Mouse (Mus musculus) adrenal gland, adult (tissue): ENCODE results near the gene Celf2.

Source experiments
- DNase-seq, 2 experiments: peaks; one replicate each; pipeline ENCODE4 v3.0.0; 2022 to 2023; ENCODE audit warnings: low spot score in 1 of 2; ENCODE audit not compliant: inconsistent age in 2 of 2

Celf2 gene

GRCm38 (mm10) chr2:7089069-7089834 lies 420.1 kb downstream of the Celf2 start:
- DNase-seq: peak in 1 of 2 experiments; percentile 53

GRCm38 (mm10) chr2:7088536-7088935 lies 420.8 kb downstream of the Celf2 start:
- DNase-seq: no peak

- DNase-seq: no peak
Measured at GRCm38 (mm10) chr2:7087480-7087879, 421.9 kb downstream of the Celf2 start.

GRCm38 (mm10) chr2:7083489-7084090 lies 425.8 kb downstream of the Celf2 start:
- peak in 1 of 2 experiments; percentile 75 for DNase-seq

DNA sequence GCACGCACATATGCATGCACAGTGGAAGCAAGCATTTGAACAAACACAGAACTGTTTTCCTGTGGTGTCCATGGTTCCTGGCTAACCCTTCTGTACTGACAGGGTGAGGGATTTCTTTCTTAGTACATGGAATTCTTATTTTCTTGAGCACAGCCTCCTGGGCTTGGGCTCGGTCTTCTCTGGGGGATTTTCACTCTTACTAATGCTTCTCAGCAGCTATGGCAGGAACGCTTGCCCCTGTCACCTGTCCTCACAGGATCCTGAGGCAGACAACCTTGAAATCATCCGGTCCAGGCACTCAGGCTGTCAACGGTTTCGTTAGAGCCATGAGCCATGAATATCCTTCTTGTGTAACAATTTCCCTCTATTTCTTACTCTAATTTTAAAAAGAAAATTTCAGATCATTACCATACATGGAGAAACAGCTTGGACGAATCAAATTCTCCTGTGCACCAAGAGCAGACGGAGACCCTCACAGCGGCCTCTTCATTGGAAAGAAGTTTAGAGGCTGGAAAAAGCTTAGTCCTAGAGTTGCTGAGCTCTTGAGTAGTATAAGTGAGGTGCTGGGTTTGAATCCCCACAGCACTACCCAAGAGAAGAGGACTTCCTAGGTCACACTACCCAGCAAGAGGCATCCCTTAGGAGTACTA lies 426.9 kb downstream of the Celf2 start:
- no peak for DNase-seq

DNA sequence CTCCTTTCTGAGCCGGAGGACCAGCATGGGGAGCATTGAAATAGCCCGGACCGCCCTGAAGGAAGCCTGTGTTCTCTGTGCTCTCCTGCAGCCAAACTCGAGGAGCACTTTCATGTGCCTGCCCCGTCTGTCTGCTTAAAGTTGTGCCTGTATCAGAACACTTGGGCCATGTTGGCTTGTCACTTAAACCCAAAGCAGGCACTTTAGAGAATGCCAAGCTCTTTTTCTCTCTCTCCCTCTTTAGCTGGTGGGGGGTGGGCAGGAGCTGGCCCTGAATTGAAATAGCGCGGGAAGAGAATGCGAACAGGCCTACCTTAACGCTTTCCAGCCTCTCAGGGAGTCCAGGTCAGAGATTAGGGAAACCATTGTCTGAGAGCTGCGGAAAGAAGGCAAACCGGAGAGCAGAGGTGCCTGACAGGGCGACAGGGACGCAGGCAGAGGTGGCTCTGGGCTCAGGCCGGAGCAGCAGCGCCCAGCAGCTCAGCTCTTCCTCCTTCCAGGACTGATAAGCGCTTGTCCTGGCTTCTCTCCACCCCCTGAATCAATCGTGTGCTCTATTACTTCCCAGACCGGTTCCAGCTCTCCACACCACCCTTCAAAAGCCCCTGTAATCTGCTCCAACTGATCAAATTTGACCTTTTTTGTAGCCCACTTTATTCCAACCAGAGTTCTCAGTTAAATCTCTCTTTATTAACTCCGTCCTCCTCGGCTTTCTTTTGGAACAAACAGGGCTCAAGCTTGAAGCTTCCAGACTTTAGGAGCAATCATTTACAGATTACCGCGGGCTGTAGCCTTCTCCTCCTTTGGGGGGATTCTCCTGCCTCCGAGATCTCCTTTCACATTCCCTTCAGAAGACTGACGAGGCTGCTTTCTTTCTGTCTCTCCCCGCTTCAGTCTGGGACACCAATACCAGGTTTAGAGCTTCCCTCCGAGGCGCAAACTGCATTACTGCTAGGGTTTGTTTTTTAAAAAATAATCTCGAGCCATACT lies 428.3 kb downstream of the Celf2 start:
- peak; percentile 27 to 71 for DNase-seq

GRCm38 (mm10) chr2:7080086-7080485 lies 429.3 kb downstream of the Celf2 start:
- no peak for DNase-seq

DNA sequence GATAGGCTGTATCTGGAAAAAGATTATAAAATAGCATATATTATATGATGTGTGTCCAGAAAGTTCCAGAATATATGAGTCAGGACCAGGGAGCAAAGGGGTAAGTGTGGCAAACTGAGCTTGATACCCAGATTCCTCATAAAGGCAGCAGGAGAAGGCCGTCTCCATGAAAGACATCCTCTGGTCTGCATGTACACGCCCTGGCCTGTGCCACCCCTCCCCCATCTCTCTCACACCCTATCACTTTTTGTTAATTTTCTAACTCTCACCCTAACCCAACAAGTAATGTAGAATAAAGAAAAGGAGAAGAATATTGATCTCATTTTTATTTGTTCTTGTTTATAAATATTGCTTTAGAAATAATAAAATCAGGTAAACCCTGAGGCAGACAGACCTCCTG lies 430.0 kb downstream of the Celf2 start:
- DNase-seq: no peak

DNA sequence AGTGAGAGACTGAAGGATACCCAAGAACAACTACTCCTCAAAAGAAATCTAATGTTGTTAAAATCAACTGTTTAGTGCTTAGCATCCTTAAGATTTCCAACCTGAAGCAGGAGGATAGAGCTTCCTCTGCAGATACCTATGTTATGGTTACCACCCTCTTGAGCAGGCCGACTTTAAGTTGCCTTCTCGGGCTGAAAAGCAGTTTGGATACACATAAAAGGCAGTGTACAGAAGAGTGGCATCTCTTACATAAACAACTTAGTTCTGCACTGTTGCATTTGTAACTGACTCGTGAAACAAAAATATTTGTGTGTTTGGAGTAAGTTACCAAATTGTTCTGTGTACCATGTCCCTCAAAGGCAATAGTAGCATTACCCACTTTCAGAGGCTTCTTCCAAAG lies 435.6 kb downstream of the Celf2 start:
- no peak for DNase-seq

GRCm38 (mm10) chr2:7072344-7073265 lies 436.8 kb downstream of the Celf2 start:
- DNase-seq: no peak

- no peak for DNase-seq
Measured at GRCm38 (mm10) chr2:7069458-7069857, 439.9 kb downstream of the Celf2 start.

GRCm38 (mm10) chr2:7068281-7068680 lies 441.1 kb downstream of the Celf2 start:
- no peak for DNase-seq

GRCm38 (mm10) chr2:7063574-7064192 lies 445.7 kb downstream of the Celf2 start:
- no peak for DNase-seq

DNA sequence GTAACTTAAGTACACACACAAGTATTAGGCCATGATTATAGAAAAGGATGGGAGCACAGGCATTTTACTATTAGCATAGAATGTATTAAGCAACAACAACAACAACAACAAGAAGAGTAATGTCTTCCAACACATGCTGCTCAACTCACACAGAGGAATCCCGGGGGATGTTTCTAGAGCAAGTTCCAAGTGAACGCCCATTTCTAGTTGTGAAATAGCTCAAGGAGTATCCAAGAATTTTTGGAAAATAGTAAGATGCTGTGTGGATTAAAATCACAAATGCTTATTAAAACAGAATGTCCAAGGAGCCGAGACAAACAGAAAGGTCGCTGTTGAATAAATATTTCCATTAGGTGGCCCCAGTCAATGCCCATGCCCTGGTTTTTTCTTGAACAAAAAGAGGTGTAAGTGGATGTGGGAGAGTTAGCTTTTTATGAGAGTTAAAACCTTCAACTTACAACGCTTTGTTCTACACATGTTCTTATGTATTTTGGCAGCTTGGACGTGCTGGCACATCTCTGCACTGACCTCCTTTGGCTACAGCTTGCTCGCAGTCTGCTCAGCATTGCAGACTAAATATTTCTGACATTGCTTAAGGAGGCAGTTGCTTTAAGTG lies 448.8 kb downstream of the Celf2 start:
- DNase-seq: peak in 1 of 2 experiments; percentile 46

DNA sequence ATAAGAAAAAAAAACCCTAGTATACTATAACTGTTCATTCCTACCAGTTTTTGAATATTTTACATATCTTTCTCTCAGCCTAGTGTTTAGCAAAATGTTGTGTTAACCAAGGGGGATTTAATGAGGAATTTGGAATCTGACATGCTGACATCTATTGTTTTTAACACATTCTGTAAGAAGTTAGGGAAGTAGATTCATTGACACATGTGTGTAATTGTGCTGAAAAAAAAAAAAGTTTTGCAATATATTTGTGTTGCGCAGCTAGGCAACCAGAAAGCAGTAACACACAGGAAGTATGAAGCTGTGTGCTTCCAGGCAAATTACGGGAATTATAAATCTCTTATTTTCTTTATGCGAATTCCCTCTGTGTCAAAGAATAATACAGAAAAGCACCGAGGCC lies 453.0 kb downstream of the Celf2 start:
- DNase-seq: no peak

DNA sequence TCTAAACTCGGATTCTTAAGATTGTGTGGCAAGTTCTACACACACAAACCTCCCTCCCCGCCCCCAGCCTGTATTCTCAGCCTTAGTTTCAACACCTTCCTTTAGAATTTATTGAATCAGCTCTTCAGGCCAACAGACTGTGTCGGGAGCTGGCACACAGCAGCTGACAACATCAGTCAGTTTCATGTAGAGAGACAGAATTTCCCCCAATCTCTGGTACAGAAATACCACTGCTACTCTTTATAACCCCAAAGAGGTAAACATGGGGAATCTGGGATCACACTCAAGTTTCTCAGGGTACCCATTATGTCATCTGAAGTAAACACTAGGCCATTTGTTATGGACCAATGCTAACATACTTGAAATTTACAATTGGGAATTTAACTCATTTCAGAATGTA lies 453.4 kb downstream of the Celf2 start:
- DNase-seq: no peak

DNA sequence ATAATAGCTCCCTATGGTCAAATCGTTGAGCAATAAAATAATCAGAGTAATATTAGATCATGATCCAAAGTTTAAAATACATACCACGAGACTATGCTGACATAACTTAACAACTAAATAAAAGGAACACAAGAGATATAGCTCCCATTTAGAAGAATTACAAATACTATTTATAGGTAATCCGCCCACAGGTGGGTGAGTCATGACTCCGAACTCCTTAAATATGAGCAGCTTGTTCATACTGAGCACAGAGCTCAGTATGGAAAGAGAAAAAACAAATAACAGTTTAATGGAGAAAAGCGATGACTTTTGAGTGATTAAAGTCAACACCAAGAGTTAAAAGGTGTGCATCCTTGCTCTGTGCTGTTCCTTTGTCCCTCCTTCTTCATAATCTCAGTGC lies 458.3 kb downstream of the Celf2 start:
- DNase-seq: no peak

GRCm38 (mm10) chr2:7046155-7046554 lies 463.2 kb downstream of the Celf2 start:
- no peak for DNase-seq

GRCm38 (mm10) chr2:7045531-7045930 lies 463.8 kb downstream of the Celf2 start:
- DNase-seq: no peak
